Mouse (Mus musculus): ENCODE results near the gene Fndc11.

- TF ChIP-seq CTCF (IDR thresholded peaks at IDR 0.05; ENCODE audit: insufficient read depth, low read depth, low read length) = no peak
- no peak for TF ChIP-seq POLR2A (IDR thresholded peaks at IDR 0.05; ENCODE audit: insufficient read depth, low read depth, low read length)
Observed at GRCm38 (mm10) chr2:181213021-181213445, 6.8 kb upstream of the Fndc11 start, which contains the start of gene Srms.

Data from olfactory bulb, adult 2 months (tissue).